Mouse (Mus musculus) testis, adult 2 months (tissue): ENCODE data around the gene Man1c1.

Experiments used
- CTCF ChIP-seq: fragments of 200-500 bp; IDR thresholded peaks from 2 replicates; pipeline ENCODE4 v1.5.1; 2012; ENCODE audit warnings: low read depth, mild to moderate bottlenecking, inconsistent platforms, low read length, moderate library complexity; ENCODE audit not compliant: control insufficient read depth, insufficient read depth, insufficient replicate concordance
- POLR2A ChIP-seq: fragments of 200-500 bp; IDR thresholded peaks from 2 replicates; pipeline ENCODE4 v1.6.1; 2012; ENCODE audit warnings: low read depth, mild to moderate bottlenecking, inconsistent platforms, low read length, moderate library complexity; ENCODE audit not compliant: control insufficient read depth

DNA sequence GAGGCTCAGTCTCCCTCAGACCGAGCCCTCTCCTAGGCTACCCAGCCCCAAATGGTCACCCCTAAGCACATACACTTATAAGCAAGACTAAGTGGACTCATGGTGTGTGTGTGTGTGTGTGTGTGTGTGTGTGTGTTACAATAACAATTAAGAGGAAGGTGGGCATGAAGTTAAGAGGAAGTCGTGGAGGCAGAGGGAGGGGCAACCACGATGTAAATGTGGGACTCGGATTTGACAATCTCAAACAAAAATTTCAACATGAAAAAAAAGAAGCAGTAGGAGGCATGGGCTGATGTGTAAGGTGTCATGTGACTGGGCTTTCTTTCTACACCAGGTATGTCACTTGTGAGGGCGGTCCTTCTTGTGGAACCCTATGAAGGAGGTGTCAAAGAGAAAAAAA, 96.4 kb downstream of the Man1c1 start:
- TF ChIP-seq POLR2A: no peak
- no peak for TF ChIP-seq CTCF
